Mouse (Mus musculus): ENCODE data around the gene Atp6ap1.

Gene Atp6ap1

GRCm38 (mm10) chrX:74296538-74297448 lies at the start of gene Atp6ap1:
Atp6ap1 (plus strand) TSS chrX:74297097.
- DNase-seq, result peak; percentile 95

GRCm38 (mm10) chrX:74248651-74249050 lies 48.2 kb upstream of the Atp6ap1 start:
- peak; percentile 61 for DNase-seq

DNA sequence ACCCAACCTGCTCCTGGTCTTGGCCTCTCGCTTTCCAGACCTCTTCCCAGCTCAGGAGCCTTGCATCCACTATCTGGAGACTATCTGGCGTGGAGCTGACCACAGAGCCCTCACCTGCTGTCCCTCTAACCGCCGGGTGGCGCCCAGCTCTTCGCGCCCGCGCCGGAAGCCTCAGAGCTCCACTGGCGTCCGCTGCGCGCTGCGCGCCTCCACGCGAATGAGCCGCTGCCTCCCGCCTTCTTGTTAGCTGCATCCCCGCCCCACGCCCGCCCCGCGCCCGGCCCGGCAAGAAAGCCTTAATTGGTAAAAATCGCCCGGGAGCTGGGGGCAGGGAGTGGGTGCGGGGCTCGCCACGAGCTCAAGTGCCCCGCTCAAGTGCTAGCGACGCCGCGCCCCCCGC lies 47.3 kb upstream of the Atp6ap1 start, which contains the start of gene Flna:
Gene Flna, minus strand, starts transcription at position 206 of the 400 bp plus-strand sequence.
- DNase-seq, result peak; percentile 78

DNA sequence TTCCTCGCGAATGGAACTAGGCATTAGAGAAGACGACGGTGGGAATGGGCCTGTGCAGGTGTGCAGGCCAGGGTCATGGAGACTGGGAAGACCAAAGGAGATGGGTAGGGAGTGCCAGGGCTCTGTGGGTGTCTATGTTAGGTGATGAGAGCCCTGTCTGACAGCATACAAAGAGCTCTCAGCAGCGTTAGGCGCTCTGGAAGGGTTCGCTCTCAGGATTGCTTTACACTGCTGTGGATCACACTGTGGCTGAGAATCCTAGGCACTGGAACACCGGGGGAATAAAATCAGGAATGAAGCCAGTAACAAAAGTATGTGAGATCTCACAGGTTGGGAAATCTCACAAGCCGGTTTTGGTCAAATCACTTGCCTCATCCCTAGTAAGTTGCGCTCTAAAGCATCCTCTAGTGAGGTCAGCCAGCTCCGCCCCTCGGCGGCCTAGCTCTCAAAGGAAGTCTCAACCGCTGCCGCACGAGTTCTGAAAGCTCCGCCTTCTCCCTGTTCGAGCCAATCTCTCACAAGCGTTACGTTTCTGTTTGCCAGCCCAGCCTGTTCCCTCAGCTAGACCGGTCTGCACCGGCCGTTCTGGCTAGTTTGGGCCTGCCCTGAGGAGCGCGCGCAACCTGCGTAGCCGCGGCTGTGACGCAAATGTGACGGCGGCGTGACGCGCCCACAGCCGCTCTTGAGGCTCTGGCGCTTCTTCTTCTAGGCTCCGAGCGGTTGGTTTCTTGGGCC lies 42.6 kb upstream of the Atp6ap1 start, which contains the start of gene Emd:
Gene Emd, plus strand, starts transcription at position 535 of the 735 bp plus-strand sequence.
- DNase-seq, result peak; percentile 91

DNA sequence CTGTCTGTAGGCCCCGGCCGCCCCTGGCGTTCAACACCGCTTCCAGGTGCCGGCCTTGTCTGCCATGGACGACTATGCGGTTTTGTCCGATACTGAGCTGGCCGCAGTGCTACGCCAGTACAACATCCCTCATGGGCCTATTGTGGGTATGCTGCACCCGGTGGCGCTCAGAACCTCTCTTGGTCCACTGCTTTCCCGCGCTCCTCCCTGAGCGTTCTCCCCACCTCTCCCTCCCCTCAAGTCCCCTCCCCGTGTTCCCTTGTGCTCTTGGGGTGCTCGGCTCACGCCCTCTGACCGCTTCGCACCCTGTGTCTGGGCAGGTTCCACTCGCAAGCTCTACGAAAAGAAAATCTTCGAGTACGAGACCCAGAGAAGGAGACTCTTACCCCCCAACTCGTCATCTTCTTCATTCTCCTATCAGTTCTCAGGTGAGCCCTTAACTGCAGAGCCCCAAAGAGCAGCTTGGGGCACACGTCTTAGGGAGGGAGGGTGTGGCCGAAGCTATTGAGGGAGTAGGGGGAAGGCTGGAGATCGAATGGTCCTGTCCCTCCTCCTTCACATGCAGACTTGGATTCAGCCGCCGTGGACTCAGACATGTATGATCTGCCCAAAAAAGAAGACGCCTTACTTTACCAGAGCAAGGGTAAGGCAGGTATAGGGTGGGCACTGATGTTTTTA lies 41.9 kb upstream of the Atp6ap1 start:
- DNase-seq, result no peak

DNA sequence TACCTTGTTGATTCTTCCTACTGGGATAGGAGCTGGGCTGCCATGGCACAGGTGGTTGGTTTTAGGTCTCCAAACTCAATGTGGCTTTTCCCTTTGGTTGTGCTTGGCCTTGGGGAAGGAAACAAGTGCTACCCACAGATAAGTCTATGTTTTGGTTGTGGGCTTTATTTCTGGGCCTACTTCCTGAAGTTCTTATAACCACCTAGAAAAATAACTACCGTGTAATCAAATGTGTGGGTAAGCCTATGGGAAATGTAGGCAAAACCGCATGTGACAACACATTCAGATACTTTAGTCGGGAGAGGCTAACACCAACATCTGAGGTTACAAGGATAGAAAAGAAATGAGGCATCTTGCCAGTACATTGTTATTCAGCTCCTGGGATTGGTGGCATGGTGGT lies 39.2 kb upstream of the Atp6ap1 start:
- DNase-seq, result no peak

DNA sequence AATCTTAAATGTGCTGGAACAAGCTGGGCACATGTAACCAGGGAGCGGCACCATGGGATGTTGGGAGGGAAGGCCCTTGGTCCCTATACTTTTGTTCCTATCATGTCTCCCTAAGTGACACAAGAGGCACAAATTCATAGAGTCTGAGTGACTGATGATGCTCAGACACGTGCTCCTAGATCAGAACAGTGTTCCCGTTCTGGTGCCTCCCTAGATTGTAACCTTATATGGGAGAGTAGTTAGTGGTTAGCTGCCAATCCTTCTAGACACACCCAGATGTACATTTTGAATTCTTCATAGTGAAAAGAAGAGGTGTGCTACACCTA lies 27.2 kb upstream of the Atp6ap1 start:
- DNase-seq, result no peak

DNA sequence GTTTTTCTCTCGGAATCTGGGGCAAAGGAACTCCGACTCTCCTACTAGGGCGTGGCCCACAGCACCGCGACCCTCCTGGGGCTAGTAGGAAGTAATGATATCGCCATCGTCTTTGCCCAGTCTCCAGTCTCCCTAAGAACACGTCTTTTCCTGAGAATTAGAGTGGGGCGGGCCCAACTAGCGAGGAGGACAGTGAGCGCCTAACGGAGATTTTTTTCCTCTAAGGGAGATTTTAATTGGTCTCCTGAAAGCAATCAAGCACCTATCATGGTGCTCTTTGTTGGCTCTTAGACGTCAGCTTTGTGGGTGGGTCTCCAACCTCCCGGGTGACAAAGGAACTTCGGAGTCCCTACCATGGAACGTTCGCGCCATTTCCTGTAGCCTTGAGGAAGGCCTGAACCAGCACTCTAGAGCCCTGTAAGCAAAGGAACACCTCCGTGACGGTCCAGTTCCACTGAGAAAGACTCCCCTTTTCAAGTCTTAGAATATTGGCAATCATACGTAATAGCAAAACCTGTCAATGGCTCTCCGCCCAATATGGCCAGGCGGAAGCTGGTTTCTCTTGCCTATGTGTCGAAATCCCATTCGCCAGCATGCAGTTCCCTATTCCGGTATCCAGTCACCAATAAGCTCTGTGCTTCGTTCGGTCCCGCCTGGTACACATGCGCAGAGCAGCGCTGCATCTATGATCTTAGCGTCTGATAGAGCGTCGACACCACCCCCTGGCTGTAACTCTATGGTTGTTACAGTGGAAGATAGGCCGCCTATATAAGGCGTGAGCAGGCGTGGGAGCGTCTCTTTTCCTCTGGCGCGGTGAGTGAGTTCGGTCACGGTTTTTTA lies 26.6 kb upstream of the Atp6ap1 start, which contains the start of gene Rpl10:
Gene Rpl10, plus strand, starts transcription at position 751 of the 840 bp plus-strand sequence.
- DNase-seq, result peak; percentile 95

DNA sequence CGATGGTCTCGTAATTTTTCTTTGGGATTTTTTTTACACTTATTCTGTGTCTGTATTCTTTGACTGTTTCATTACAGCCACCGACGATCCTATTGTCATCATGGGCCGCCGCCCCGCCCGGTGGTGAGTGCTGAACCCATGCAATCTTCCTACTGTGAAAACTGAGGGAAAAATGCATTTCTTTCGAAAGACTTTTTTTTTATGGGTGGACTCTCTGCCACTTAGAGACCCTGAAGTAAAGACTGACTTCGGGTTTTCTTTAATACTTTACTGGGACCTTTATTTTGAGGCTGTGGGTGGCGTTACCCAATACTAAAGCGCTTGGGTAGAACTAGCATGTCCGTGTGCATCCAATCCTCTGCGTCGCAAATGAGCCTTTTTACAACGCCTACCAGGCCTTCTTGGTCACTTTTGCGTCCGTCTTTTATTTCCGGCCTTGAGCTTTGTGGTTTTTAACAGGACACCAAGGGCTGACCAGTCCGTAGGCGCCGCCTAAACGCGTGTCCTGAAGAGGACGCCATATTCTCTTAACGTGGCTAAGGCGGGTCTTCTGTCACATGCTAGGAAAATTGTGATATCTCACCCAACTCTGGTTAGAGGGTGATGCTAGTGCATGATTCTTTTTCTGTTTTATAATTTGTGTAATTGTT lies 25.9 kb upstream of the Atp6ap1 start:
- no peak for DNase-seq

DNA sequence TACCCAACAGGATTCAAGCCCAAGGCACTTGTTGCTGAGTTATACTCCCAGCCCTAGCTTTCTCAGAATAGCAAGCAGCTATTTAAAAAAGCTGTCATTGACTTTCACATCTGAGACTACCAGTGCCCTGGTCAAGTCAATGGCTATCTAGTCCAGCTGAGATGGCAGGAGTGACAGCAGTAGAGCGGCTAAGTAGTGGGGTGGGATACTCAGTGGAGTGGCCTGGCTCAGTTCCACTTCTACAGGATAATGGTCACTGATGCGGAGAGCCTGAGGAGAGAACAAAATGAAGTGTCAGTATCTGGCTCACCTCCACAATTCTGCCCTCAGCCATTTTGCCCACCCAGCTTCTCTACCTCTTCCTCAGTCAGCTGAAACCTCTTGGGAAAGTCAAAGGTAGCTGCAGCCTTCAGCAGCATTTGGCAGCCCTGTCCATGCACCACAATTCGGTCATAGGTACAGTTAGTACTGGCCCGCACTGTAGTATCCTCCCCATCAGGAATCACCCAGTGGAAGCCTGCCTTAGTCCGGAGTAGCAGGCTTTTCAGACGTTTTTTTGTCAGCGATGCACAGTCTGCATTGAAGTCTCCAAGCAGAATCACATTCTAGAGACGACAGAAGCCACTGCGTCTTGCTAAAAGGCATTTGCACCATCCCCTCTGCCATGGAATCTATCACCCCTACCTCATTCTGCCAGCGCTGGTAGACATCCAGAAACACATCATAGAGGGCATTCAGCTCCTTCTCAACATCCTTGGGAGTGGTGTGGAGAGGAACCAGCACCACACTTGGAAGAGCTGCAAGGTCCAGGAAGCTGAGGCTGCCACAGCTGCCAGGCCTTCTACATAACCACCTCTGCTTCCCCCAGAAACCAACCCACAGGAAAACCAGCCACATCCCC lies 23.2 kb upstream of the Atp6ap1 start:
- no peak for DNase-seq

DNA sequence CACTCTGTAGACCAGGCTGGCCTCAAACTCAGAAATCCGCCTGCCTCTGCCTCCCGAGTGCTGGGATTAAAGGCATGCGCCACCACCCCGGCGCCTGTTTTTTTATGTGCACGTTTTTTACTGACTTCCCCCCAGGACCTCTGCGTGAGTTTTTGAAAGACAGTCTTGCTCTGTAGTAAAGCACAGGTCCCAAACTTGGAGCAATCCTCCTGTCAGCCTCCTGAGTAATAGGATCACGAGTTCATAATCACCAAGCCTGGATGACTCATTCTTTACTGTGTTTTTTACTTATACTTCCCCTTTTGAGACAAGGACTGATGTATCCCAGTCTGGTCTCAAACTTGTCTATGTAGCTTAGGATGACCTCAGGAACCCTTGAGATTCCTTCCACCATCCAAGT lies 19.0 kb upstream of the Atp6ap1 start:
- DNase-seq, result no peak

DNA sequence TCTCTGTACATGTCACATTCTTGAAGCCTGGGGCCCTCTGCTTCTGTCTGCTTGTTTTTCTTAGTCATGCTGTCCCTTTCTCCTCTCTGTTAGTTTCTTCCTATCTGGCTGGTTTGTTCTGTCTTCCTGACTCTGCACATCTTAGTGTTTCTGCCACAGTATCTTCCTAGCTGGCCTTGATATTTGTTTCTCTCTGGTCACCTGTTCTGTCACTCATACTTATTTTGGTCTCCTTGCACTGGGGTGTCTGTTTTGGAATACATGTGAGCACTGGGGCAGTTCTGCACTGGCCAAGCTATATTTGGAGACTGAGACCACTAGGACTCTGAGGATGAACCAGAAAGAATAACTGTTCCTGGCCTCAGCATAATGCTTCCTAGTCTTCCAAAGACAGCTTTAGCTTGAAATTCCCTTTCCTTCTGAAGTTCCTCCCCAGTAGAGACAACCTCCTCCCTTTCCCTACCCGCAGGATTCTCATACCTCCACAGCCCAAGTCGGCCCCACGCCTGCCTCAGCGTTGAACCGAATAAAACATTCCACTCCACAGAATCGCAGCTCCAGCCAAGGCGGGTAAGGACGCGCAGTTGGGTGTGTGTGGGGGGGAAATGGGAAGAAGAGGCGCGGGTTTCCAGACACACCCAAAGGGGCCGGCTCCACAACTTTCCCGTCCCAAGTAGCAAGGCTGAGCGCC lies 15.7 kb upstream of the Atp6ap1 start:
- no peak for DNase-seq

GRCm38 (mm10) chrX:74281732-74282394 lies 15.0 kb upstream of the Atp6ap1 start, which contains the start of the genes Taz and Dnase1l1:
Taz (plus strand) TSS chrX:74281912.
Dnase1l1 (minus strand) TSS chrX:74282337.
- peak; percentile 76 for DNase-seq

DNA sequence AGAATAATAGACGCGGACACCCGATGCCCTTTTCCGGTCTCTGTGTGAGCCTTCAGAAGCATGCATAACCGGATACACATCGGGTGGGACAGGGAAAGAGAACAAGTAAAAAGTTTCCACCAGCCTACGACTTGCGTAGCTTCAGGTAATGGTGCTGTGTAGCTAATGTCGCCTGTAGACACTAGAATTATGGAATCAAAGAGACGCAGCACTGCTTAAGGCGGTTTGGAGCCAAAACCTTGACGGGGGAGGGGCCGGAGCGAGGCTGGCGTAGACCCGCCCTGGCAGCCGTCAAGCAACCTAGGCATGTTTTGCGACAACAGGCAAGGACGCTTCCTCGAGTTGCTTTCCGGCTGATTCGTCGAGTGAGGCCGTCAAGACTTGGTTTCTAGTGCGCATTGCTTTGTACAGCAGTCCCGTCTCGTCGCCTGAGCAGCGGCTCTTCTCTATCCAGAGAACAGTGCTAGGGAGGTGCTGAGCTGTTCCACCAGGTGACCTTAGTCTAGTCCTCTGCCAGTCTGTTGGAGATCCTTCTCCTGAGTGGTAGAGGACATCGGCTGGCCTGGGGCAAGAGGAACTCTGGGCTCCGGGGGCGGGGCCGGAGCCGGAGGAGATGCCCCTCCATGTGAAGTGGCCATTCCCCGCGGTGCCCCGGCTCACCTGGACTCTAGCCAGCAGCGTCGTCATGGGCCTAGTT lies 14.4 kb upstream of the Atp6ap1 start:
- DNase-seq, result peak; percentile 84

DNA sequence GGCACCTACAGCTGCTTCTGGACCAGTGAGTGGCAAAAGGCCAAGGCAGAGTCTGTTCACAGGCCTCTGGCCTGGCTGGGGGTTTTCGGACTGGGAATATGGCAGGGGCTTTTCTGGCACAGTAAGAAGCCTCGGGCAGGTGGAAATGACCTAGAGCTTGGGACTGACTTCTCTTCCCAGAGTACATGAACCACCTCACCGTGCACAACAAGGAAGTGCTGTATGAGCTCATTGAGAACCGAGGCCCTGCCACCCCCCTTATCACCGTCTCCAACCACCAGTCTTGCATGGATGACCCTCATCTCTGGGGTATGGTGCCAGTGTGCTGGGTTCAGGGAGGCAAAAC lies 13.8 kb upstream of the Atp6ap1 start:
- no peak for DNase-seq

GRCm38 (mm10) chrX:74293431-74293830 lies 3.5 kb upstream of the Atp6ap1 start:
- DNase-seq, result no peak

DNA sequence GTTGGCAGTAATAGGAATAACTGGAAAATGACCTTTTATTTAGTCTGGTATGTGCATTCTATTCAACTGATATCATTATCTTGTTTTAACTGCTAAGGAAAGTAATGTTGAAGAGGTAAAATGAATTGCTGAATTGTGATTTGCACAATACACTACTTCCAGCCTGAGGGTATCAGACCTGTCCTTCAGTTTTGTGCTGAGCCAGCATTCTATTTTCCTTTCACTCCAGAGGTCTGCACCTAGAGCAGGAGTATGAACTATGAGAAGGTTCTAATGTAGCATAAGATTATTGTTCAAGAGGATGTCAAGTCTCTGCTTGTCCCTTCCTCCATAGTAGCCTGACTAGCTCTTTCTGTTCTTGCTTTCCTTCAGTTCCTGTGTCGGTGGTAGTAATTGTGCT lies 1.5 kb downstream of the Atp6ap1 start:
- no peak for DNase-seq

GRCm38 (mm10) chrX:74299721-74300120 lies 2.8 kb downstream of the Atp6ap1 start:
- DNase-seq, result no peak
